Mouse (Mus musculus): ENCODE measurements at regions not wholly inside any gene's neighbourhood (a gene's known extent, or its start where the extent isn't known, plus 50 kb on each side); places are given as distances from the start of the nearest gene placed in this dataset.

DNA sequence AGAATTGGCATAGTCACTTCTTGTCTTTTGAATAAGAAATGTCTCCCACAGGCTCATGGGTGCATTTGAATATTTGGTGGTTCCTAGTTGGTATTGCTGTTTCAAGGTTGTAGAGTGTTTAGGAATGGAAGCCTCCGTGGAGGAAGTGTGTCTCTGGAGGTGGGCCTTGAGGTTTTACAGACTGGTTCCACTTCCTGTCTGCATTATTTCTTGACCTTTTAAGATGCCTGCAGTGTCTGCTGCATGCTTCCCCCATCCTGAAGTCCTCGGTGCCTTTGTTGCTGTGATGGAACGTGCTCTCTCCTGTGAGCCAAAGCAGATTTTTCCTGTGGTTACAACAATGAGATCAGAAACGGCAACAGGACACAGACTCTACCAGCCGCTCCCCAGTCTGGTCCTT is 299.4 kb upstream of the Gadl1 start:
- Histone ChIP-seq H3K27ac (ENCODE audit: insufficient read depth, low read length) (no peak overlapping the region), H3K4me1 (ENCODE audit: control insufficient read depth, insufficient read depth, low read length) (no peaks in the 10 kb centered on the region), H3K4me3 (ENCODE audit: insufficient read depth, low read length) (no peak overlapping the region)
- TF ChIP-seq POLR2A (IDR thresholded peaks at IDR 0.05; ENCODE audit: low read depth, low read length) = no peak
- no peak for TF ChIP-seq CTCF (IDR thresholded peaks at IDR 0.05; ENCODE audit: borderline replicate concordance, insufficient read depth, low read length)

DNA sequence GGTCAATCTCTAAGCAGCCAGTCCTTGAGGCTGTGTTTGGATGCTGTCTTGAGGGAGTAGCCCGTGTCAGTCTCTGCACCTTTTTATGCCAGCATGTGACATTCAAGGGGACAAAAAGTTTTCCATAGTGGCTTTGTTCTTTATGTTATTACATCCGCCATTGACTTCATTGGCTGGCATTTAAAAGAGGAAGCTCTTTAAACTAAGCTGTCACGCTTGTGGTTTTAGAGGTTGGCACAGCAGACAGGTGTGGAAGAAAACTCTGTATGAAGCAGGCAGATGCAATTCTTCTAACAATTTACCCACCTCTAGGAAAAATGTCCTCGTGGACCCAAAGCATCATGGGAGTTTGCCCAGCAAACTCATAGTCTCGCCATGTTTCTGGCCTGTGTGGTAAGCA is 297.5 kb upstream of the Gadl1 start:
- Histone ChIP-seq H3K27ac (ENCODE audit: insufficient read depth, low read length) (no peak overlapping the region), H3K4me1 (ENCODE audit: control insufficient read depth, insufficient read depth, low read length) (no peaks in the 10 kb centered on the region), H3K4me3 (ENCODE audit: insufficient read depth, low read length) (no peak overlapping the region)
- TF ChIP-seq CTCF (IDR thresholded peaks at IDR 0.05; ENCODE audit: borderline replicate concordance, insufficient read depth, low read length) (no peak), POLR2A (IDR thresholded peaks at IDR 0.05; ENCODE audit: low read depth, low read length) (no peak)

DNA sequence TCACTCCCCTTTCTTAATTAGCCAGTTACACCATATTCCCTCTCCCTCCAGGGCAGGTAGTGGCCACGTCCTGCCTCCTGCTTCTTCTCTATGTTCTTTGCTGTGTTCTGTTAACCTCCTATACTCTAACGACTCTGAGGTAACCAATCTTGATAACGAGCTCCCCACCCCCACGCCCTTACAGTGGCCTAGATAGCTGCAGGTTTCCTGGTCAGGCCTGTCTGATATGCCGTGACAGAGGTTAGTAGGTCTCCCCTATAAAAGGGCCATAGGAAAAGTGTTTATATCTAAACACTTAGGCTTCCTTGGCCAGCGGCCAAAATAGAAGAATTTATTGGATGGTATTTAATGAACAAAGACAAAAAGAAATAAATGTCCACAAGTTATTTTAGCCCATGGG is 296.3 kb upstream of the Gadl1 start:
- Histone ChIP-seq H3K4me3 (ENCODE audit: insufficient read depth, low read length) (no peak overlapping the region), H3K27ac (ENCODE audit: insufficient read depth, low read length) (no peak overlapping the region), H3K4me1 (ENCODE audit: control insufficient read depth, insufficient read depth, low read length) (no peaks in the 10 kb centered on the region)
- TF ChIP-seq CTCF (IDR thresholded peaks at IDR 0.05; ENCODE audit: borderline replicate concordance, insufficient read depth, low read length) = no peak
- TF ChIP-seq POLR2A (IDR thresholded peaks at IDR 0.05; ENCODE audit: low read depth, low read length) = no peak

DNA sequence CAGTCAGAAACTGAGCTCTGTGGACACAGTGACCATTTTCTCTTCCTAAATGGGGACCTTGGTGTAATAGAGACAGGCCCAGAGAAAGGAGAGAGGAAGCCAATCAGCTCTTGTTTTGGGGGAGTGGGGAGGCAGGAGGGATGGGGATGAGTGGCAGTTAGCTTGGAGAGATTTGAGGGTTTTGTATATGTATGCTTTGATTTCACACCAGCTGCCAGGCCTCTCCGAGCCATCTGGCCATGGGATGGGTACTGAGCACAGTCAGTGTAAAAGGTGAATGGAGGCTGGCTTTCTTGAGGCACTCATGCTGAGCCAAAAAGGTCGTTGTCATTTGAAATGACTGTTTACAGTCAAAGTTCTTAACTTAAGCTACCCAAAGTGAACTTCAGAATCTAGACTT is 295.2 kb upstream of the Gadl1 start:
- Histone ChIP-seq H3K27ac (ENCODE audit: insufficient read depth, low read length) (no peak overlapping the region), H3K4me1 (ENCODE audit: control insufficient read depth, insufficient read depth, low read length) (no peaks in the 10 kb centered on the region), H3K4me3 (ENCODE audit: insufficient read depth, low read length) (no peak overlapping the region)
- TF ChIP-seq CTCF (IDR thresholded peaks at IDR 0.05; ENCODE audit: borderline replicate concordance, insufficient read depth, low read length) = no peak
- no peak for TF ChIP-seq POLR2A (IDR thresholded peaks at IDR 0.05; ENCODE audit: low read depth, low read length)

DNA sequence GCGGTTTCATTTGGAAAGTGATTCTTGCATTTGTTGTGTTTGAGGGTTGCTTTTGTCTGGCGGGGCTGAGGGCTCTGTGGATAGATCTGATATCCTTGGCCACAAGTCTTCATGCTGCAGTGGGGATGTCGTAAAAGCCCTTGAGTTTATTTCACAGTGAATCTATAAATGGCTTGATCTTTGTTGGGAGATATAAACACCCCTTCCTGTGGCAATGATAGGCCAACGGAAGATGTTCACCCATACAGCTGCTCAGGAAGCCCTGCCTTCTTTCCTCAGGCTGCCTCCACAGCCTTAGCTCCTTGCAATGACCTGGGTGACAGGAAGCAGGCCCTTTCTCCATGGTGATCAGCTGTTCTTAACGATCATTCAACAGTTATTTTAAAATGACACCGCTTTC is 291.3 kb upstream of the Gadl1 start:
- Histone ChIP-seq H3K4me1 (ENCODE audit: control insufficient read depth, insufficient read depth, low read length) (no peaks in the 10 kb centered on the region), H3K4me3 (ENCODE audit: insufficient read depth, low read length) (no peak overlapping the region), H3K27ac (ENCODE audit: insufficient read depth, low read length) (no peak overlapping the region)
- TF ChIP-seq POLR2A (IDR thresholded peaks at IDR 0.05; ENCODE audit: low read depth, low read length) (no peak), CTCF (IDR thresholded peaks at IDR 0.05; ENCODE audit: borderline replicate concordance, insufficient read depth, low read length) (no peak)

DNA sequence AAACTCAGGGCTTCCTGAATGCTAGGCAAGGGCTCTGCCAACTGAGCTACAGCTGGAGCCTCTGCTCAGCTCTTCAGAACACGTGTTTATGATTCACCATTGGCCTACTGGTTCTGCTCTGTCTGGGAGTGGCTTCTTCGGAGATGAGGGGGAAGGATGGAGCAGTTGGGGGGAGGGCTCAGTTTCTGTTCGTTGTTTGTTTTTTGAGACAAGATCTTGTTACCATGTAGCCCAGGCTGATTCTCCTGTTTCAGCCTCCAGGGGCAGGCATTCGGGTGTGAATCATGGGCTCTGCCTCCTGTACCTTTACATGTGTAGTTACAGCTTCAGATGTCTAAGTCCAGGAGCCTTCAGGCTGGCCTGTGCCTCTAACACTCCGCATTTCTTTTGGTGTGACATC is 285.3 kb upstream of the Gadl1 start:
- TF ChIP-seq POLR2A (IDR thresholded peaks at IDR 0.05; ENCODE audit: low read depth, low read length) (no peak), CTCF (IDR thresholded peaks at IDR 0.05; ENCODE audit: borderline replicate concordance, insufficient read depth, low read length) (no peak)
- Histone ChIP-seq H3K27ac (ENCODE audit: insufficient read depth, low read length) (no peak overlapping the region), H3K4me1 (ENCODE audit: control insufficient read depth, insufficient read depth, low read length) (no peaks in the 10 kb centered on the region), H3K4me3 (ENCODE audit: insufficient read depth, low read length) (no peak overlapping the region)

DNA sequence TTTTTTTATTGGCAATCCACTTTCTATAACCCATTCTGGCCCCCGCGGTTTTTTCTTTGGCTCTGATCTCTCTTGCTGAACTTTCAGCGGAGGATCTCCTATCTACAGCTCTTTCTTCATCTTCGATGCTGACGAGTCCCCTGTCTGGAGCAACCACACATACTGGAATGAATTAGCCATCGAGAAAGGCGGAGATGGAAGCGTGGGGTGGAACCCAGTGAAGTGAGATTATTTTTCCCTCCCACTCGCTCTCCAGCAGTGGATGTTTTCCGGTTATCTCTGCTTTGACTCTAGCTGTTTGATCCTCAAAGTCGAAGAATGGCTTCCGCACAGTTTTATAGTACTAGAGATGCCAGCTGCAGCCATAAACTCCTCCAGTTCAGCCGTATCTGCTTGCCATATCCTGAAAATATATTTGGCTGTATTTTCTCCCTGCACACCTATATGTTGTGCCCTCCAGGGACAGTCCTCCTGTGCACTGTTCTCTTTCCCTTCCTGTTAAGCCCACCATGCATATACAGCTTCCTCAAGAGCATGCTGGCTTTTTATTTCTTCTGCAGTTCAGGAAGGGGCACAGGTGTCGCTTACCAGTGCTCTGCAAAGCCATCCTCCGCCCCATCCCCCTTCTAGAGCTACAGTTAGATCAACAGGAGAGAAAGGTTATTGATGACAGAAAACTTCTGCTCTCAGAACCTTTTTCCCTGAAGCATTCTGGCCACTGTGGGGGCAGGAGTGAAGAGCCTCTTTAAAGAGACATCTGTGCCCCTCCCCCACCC is 284.3 kb upstream of the Gadl1 start:
- Histone ChIP-seq H3K4me1 (ENCODE audit: control insufficient read depth, insufficient read depth, low read length) (no peaks in the 10 kb centered on the region), H3K4me3 (ENCODE audit: insufficient read depth, low read length) (no peak overlapping the region), H3K27ac (ENCODE audit: insufficient read depth, low read length) (no peak overlapping the region)
- TF ChIP-seq POLR2A (IDR thresholded peaks at IDR 0.05; ENCODE audit: low read depth, low read length) = no peak
- no peak for TF ChIP-seq CTCF (IDR thresholded peaks at IDR 0.05; ENCODE audit: borderline replicate concordance, insufficient read depth, low read length)

DNA sequence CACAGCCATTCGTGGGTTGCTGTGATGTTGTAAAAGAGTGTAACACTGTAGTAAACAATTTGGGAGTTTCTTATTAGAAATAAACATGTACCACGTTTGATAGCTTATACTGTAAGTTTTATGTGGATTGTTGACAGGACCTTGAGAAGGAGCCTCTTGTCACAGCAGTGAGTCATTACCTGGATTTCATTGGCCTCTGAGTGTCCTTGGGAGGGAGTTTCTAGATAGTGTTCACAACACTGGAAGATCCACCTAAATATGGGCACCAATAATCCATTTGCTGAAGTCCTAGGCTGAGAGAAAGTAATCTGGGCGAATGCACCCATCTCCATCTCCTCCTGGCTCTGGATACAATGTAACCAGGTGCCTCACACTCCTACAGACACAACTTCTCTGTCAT is 281.7 kb upstream of the Gadl1 start:
- H3K4me3 ChIP-seq (ENCODE audit: insufficient read depth, low read length) = no peak overlapping the region
- no peaks in the 10 kb centered on the region for H3K4me1 ChIP-seq (ENCODE audit: control insufficient read depth, insufficient read depth, low read length)
- H3K27ac ChIP-seq (ENCODE audit: insufficient read depth, low read length) = no peak overlapping the region
- TF ChIP-seq CTCF (IDR thresholded peaks at IDR 0.05; ENCODE audit: borderline replicate concordance, insufficient read depth, low read length) (no peak), POLR2A (IDR thresholded peaks at IDR 0.05; ENCODE audit: low read depth, low read length) (no peak)

DNA sequence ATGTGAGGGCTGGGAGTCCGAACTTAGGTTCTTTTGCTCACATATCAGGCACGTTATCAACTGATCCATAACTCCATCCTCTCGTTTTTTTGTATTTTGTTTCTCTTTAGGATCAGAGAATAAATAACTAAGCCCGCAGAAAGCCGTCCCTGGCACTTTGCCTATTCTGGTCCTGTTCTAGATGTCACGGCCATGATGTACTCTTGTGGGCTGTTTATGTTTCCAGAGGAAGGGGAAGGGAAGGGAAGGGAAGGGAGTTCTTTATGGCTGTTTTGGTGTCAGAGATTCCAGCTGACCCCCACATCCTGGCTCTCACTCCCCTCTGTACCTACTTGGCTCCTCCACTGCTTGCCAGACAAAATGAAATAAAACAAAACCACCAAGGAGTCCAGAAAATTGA is 272.1 kb upstream of the Gadl1 start:
- H3K27ac ChIP-seq (ENCODE audit: insufficient read depth, low read length) = no peak overlapping the region
- H3K4me1 ChIP-seq (ENCODE audit: control insufficient read depth, insufficient read depth, low read length) = no peaks in the 10 kb centered on the region
- no peak overlapping the region for H3K4me3 ChIP-seq (ENCODE audit: insufficient read depth, low read length)
- TF ChIP-seq POLR2A (IDR thresholded peaks at IDR 0.05; ENCODE audit: low read depth, low read length) (no peak), CTCF (IDR thresholded peaks at IDR 0.05; ENCODE audit: borderline replicate concordance, insufficient read depth, low read length) (no peak)

DNA sequence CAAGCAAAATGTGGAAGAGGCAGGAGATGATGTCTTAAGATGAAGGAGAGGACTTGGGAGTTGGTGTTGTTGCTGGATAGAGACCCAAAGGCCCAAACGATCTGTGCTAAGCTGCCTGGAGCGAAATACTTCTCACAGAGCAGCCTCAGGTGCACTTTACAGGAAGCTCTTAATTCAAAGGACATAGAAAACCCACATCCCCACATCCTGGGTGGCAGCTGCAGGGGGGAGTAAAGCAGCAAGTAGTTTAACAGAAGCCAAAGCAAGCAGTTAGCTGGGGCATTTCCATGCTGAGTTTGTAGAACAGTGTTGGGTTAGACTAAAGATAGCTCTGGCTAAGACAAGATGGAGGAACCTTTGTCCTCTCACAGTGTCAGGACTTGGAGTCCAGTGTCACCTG is 268.5 kb upstream of the Gadl1 start:
- Histone ChIP-seq H3K4me3 (ENCODE audit: insufficient read depth, low read length) (no peak overlapping the region), H3K4me1 (ENCODE audit: control insufficient read depth, insufficient read depth, low read length) (no peaks in the 10 kb centered on the region), H3K27ac (ENCODE audit: insufficient read depth, low read length) (no peak overlapping the region)
- TF ChIP-seq CTCF (IDR thresholded peaks at IDR 0.05; ENCODE audit: borderline replicate concordance, insufficient read depth, low read length) (no peak), POLR2A (IDR thresholded peaks at IDR 0.05; ENCODE audit: low read depth, low read length) (no peak)

Data from embryonic fibroblast, embryonic 13.5 days (primary cell).